ENCODE assay signal across 8 mouse cellular contexts in genomic region chr14:79481339-79482151, GRCm38 (mm10). TPM values are rescaled to one million over a fixed set of nuclear protein-coding genes. Genes with fewer than 3 reads are reported as not detected.
DNase-seq lines count a peak whose midpoint lies in the region; ATAC-seq and TF ChIP-seq lines count a peak whose summit lies in the region.

Gene Wbp4 (minus strand): TSS chr14:79481520.

- H3K4me2 ChIP-seq in embryonic facial prominence, embryonic 12.5 days (replicated peaks): peak within 1 kb of the TSS; percentile 62
- peak within 1 kb of the TSS; percentile 66 for H3K4me2 ChIP-seq in limb, embryonic 11.5 days (ENCODE audit: low read depth, severe bottlenecking)
- peak within 1 kb of the TSS; percentile 59 for H3K4me2 ChIP-seq in midbrain, embryonic 13.5 days (replicated peaks)

- peak within 1 kb of the TSS; percentile 85 for H3K4me3 ChIP-seq in embryonic facial prominence, embryonic 12.5 days
- H3K4me3 ChIP-seq in limb, embryonic 11.5 days (ENCODE audit: low read depth, low read length): peak within 1 kb of the TSS; percentile 85
- H3K4me3 ChIP-seq in midbrain, embryonic 13.5 days (replicated peaks): peak within 1 kb of the TSS; percentile 79
- H3K4me3 ChIP-seq in small intestine, adult 2 months (ENCODE audit: low read depth, low read length): peak within 1 kb of the TSS; percentile 85

- H3K9me3 ChIP-seq in embryonic facial prominence, embryonic 12.5 days: no peaks in the 10 kb centered on the region
- H3K9me3 ChIP-seq in limb, embryonic 11.5 days (ENCODE audit: control insufficient read depth, low read length): no peaks in the 10 kb centered on the region
- H3K9me3 ChIP-seq in midbrain, embryonic 13.5 days: no peaks in the 10 kb centered on the region

- ATAC-seq in embryonic facial prominence, embryonic 12.5 days (ENCODE audit: insufficient number of reproducible peaks, insufficient read depth, low FRiP score, low TSS enrichment): peak; percentile 87
- ATAC-seq in limb, embryonic 11.5 days (ENCODE audit: insufficient number of reproducible peaks, low FRiP score, low TSS enrichment, low read depth): peak; percentile 91
- ATAC-seq in midbrain, embryonic 13.5 days: peak; percentile 94

- peaks cover 35% of the 10 kb centered on the region for H3K4me1 ChIP-seq in embryonic facial prominence, embryonic 12.5 days
- H3K4me1 ChIP-seq in limb, embryonic 11.5 days (ENCODE audit: control insufficient read depth, insufficient read depth, low read length): peaks cover 18% of the 10 kb centered on the region
- peaks cover 38% of the 10 kb centered on the region for H3K4me1 ChIP-seq in midbrain, embryonic 13.5 days (replicated peaks)
- H3K4me1 ChIP-seq in small intestine, adult 2 months (ENCODE audit: control insufficient read depth, insufficient read depth, insufficient read length, low read length): peaks cover 7% of the 10 kb centered on the region

- peak; percentile 58 for TF ChIP-seq POLR2A in small intestine, adult 2 months (IDR thresholded peaks at IDR 0.05; ENCODE audit: low read depth, low read length)

- H3K9ac ChIP-seq in embryonic facial prominence, embryonic 12.5 days: peak within 1 kb of the TSS; percentile 96
- H3K9ac ChIP-seq in limb, embryonic 11.5 days (ENCODE audit: low read length): peak within 1 kb of the TSS; percentile 98
- H3K9ac ChIP-seq in midbrain, embryonic 13.5 days (replicated peaks): peak within 1 kb of the TSS; percentile 86

- H3K27ac ChIP-seq in embryonic facial prominence, embryonic 12.5 days: peak within 1 kb of the TSS; percentile 100
- peak within 1 kb of the TSS; percentile 99 for H3K27ac ChIP-seq in limb, embryonic 11.5 days (replicated peaks; ENCODE audit: low read depth, low read length)
- peak within 1 kb of the TSS; percentile 99 for H3K27ac ChIP-seq in midbrain, embryonic 13.5 days
- peak within 1 kb of the TSS; percentile 100 for H3K27ac ChIP-seq in small intestine, adult 2 months (ENCODE audit: insufficient read depth, low read depth, low read length)

- under 1% methylated on average over 80 of the region's 86 CpGs for WGBS in embryonic facial prominence, embryonic 12.5 days
- under 1% methylated on average over 76 of the region's 86 CpGs for WGBS in limb, embryonic 11.5 days
- WGBS in midbrain, embryonic 13.5 days: under 1% methylated on average over 82 of the region's 86 CpGs
- WGBS in small intestine, adult 2 months: under 1% methylated on average over 85 of the region's 86 CpGs

- no peak for TF ChIP-seq CTCF in small intestine, adult 2 months (IDR thresholded peaks at IDR 0.05; ENCODE audit: extremely low read depth, insufficient read length, insufficient replicate concordance, low read depth, low read length)

- peaks cover 12% of the 10 kb centered on the region for H3K36me3 ChIP-seq in embryonic facial prominence, embryonic 12.5 days
- peaks cover 6% of the 10 kb centered on the region; the same call in 1 of the 2 replicates for H3K36me3 ChIP-seq in limb, embryonic 11.5 days (ENCODE audit: control insufficient read depth, insufficient read depth, low read length)
- peaks cover 13% of the 10 kb centered on the region for H3K36me3 ChIP-seq in midbrain, embryonic 13.5 days
- H3K36me3 ChIP-seq in small intestine, adult 2 months (ENCODE audit: control insufficient read depth, insufficient read depth, low read length): peaks cover 3% of the 10 kb centered on the region; the same call in 1 of the 2 replicates

- peak; percentile 92 for DNase-seq in 3T3-L1 (ENCODE audit: low read depth, low spot score)
- peak; percentile 93 to 94 for DNase-seq in adrenal gland, postnatal 36 days
- peak; percentile 93 to 95 for DNase-seq in heart, adult 18-20 months
- DNase-seq in kidney, adult 18-20 months: peak; percentile 92
- DNase-seq in limb, embryonic 11.5 days (ENCODE audit: low spot score): peak; percentile 99

- no peaks in the 10 kb centered on the region for H3K27me3 ChIP-seq in embryonic facial prominence, embryonic 12.5 days
- H3K27me3 ChIP-seq in limb, embryonic 11.5 days (ENCODE audit: control insufficient read depth, insufficient read depth, low read length): no peaks in the 10 kb centered on the region
- peaks cover 8% of the 10 kb centered on the region; the same call in 1 of the 2 replicates for H3K27me3 ChIP-seq in midbrain, embryonic 13.5 days
- H3K27me3 ChIP-seq in small intestine, adult 2 months (ENCODE audit: control insufficient read depth, insufficient read depth, low read length): no peaks in the 10 kb centered on the region

RNA-seq across cellular contexts. Expression of gene Wbp4, which starts in this region (rescaled TPM):
- 10 to 100 TPM; 39.7 to 42.7 TPM for total RNA-seq in adrenal gland, postnatal 36 days (2021)
- 51.1 and 54.1 TPM in 2 replicates for polyA plus RNA-seq in embryonic facial prominence, embryonic 12.5 days (2016; fragmentation: Nextera tagmentation; extraction: Ambion mirVana)
- 10 to 100 TPM; 20.5 to 21.7 TPM for total RNA-seq in heart, adult 18-20 months (2021)
- 58.9 and 59.4 TPM in 2 replicates for polyA plus RNA-seq in limb, embryonic 11.5 days (2014; fragmentation: Nextera tagmentation; extraction: Ambion mirVana)
- polyA plus RNA-seq in midbrain, embryonic 13.5 days (2015; fragmentation: Nextera tagmentation; extraction: Ambion mirVana): 48.4 and 49.7 TPM in 2 replicates
- polyA plus RNA-seq in small intestine, adult 2 months (2012; rRNA removed): 0.98 and 2.0 TPM in 2 replicates

Comparison
In these comparisons a context has a peak if more than half of its experiments do, and no peak if none do; other contexts are left out.
1. Peak in every context shown above with its lines: DNase-seq, ATAC-seq, H3K4me3 ChIP-seq and H3K27ac ChIP-seq.
2. RNA of gene Wbp4 (polyA plus RNA-seq): 58.9 to 59.4 TPM in limb, embryonic 11.5 days, 51.1 to 54.1 TPM in embryonic facial prominence, embryonic 12.5 days and 48.4 to 49.7 TPM in midbrain, embryonic 13.5 days; 0.98 to 2.0 TPM in small intestine, adult 2 months; every median in the first group is over 10 times any median in the second.